Mouse (Mus musculus) forelimb bud, embryonic 11.5 days (tissue): ENCODE results near the gene Lmo4.
A peak's percentile ranks its signal among the peaks of the same experiment; 100 is the strongest.

ENCODE experiments used
- DNase-seq: peaks from one replicate; pipeline ENCODE4 v3.0.0-alpha.2; 2012; ENCODE audit warnings: low read depth, low spot score

Lmo4 gene

DNA sequence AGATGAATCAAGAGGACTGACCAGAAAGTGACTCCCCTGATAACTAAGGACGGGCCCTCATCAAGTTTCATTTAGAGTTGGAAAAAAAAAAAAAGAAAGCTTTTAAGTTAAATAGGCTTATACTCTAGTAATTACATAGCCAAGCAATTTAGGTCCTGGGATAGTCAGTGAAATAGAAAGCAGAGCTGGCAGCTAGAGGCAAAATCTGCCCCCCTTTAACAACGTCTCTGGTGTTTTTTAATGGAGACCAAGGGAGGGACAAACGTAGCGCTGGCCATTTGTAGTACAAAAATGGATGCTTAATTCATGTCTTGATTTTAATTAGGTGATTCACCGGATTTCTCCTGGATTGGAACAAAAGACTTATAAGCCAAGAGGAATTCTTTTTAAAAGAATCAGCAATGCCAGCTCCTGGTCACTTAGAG lies 1.0 kb downstream of the Lmo4 start:
- DNase-seq = no peak

DNA sequence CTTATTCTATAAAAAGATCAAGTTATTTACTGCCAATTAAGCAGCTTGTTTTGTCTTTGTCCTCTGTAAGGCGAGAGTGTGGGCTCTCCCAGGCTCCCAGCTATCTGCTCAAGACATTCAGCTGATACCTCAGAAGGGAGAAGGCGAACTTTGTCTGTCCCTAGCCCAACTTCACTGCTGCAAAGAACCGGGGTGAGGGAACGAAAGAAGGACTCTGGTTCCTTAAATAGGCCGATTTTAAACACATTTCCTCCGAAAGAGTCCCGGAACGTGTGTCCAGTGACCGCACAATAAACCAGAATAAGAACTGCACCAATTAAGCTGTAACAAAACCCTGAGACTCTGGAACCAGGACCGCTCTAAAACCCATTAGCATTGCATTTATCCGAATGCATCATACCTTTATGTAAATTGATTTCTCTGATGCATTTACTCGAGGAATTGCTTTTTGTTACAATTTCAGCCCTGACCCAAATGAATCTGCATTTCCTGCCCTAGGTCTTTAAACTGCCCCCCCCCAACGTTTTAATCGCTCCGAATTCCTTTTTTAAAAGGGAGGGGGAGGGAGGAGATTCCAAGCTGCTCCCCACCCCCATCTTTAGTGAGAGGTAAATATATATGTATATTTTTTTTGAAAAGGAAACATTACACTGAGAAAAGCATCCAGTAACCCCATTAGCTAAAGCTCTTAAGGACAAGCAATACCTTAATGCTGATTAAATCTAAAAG lies 1.6 kb downstream of the Lmo4 start:
- DNase-seq = no peak

DNA sequence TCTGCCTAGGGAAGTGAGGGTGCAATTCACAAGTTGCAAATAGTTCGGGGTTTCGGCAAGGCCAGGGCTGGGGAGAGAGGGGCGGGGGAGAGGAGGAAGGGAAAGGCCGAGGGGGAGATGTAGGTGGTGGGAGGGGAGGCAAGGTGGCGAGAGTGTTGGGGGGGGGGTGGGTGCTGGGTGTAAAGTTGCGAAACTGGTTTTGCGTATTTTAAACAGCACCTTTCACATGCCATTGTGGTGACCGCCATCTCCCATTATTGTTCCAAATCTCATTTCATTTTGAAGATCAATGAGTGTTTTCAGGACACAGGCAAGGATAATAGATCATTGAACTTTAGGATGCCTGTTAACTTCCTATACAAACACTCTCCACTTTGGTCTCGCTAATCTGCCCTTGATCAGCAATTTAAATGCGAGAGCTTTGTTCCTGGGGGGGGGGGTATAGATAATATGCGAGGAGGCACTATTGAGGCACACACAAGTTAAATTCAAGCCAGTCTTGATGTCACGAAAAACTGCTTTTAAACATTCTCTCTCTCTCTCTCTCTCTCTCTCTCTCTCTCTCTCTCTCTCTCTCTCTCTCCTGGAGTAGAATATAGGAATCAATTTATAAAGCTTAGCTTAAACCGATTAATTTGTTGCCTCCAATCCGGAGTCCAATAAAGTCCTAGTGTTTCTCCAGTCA lies 2.3 kb downstream of the Lmo4 start:
- DNase-seq = no peak

DNA sequence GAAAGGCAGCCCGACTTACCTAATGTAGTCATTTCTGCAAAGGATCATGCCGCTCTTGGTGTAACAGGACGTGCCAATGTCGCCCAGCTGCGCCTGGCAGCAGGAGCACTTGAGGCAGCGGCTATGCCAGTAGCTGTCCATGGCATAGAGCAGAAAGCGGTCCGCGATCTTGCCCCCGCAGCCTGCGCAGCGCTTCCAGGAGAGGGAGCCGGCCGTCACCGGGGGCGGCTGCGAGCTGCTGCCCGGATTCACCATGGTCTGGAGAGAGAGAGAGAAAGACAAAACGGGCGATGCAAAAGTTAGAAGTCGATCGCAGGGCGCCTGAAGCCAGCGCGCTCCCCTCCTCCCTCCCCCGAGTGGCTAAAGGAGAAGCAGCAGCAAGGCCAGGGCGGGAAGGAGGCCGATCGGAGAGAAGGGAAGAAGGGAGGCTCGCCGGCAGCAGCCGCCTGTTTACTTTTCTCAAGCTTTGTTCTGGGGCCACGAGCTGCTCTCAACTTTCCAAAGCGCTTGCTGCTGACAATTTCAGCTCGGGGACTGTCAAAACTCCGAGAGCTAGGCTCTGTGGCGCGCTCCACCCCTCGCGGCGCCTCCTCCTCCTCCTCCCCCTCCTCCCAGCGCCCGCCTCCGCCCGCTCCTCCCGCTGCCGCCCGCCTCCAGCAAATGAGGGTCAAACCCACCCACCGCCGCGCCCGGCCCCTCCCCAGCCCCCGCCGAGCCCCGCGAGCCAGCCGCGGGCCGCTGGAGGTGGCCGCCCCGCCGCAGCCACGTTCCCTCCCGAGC lies 3.0 kb downstream of the Lmo4 start:
- peak; percentile 75 for DNase-seq

DNA sequence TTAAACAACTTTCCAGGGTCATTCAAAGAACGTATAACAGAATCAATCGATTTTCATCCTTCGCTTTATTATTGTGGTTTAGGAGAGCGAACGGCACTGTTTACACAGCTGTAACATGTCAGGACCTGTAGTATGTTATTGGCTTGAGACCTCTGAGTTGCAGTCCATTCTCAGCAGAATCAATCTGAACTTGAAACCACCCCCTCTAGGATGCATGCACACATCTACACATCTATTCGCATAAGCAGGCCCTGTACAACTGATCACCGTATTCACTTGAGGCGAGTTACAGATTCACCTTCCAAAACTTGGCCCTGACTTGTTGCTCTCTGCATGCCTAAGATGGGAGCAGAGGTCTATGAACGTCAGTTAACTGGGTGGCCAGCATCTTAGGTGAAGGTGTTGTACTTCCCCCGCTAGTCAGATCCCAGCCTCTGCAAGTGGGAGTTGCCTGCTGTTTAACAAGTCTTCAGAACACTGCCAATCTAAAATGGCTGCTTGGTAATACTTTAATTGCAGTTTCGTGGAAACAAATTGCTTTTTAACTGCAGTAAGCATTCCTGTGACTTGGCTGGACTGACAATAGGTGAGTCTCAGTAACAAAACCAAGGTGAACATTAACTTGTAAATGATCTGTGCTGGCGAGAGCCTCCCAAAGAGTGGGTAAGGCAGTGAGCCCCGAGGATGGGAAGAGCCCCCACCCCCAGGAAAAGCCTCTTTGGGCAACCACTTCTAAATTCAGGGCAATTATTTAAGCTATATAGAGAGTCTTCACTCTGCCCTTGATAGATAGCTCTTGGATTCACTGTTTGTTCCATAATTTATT lies 19.5 kb downstream of the Lmo4 start:
- no peak for DNase-seq

DNA sequence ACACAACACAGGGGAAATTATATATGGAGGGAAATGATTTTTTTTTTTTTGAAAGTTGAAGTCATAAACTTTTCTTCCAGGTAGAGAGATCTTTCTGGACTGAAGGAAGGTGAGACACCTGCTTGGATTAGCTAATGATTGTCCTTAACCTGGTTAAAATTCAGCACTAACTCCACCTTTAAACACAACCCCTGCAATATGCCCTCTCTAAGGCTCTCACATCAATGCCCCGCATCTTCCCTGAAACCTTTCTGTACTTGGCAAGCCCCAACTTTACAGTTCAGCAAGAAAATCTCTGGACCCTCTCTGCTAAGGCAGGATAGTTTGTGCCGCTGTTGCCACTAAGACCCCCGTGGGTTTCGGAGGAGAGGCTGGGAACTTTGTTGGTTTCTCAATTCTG lies 20.1 kb downstream of the Lmo4 start:
- no peak for DNase-seq

DNA sequence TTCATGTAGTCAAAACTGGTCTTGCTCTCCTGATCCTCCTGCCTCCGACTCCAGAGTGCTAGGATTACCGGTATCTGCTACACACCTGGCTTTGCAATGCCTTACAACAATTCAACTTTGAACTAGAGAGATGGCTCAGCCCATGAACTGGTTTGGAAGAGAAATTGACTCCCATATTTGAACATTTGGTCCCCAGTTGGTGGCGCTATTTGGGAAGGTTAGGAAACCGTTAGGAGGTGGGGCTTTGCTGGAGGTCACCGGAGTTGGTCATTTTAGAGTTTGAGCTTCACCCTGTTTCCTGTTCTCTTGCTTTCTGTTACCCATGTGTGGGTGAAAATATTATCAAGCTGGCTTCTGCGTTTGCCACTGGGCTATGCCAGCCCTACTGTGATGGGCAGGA lies 22.8 kb downstream of the Lmo4 start:
- DNase-seq = no peak

DNA sequence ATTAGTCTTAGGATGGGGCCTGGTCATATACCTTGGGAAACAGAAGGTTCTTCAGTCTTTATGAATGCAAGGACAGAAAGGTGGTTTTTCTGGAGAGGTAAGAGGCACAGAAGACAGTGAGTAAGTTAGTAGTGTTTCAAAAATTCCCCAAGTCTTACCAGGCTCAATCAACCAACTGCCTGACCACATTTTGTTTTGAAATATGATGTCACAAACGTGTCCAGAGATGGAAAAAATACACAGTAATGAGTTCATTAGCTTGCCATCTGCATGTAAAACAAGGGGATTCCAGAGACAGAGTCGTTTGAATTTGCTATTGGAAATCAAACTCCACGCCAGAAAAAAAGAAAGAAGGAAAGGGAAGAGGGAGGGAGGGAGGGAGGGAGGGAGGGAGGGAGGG lies 26.1 kb downstream of the Lmo4 start:
- DNase-seq = no peak

DNA sequence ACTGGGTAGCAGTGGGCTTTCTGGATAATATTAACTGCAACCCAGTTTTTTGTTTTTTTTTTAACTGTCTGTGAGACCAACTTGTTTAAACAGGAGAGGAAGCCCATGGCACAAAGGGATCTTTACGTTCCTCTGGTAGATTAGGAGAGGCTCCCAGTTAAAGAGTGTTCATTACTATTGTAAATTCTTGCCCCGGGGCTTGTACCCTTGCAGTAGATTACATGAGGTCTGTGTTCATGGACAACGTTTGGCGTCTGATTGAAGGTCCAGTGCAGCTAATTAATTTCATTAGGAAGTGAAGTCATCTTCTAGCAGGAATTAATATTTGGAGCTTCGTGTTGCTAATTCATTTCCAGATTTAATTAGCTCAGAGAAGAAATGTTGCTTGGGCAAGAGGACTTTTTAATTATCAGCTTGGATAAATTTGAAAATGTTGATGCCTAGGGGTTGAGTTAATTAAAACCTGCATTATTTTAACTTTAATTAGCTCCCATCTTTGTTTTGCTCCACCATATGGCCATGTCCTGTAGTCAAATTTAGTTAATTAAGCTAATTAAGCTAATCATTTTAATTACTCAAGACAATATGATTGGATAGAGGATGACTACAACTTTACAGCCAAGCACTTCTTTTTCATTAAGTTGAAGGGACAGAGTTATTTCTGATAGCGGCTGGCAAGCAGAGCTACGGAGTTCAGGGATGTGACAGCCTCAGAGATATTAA lies 31.0 kb downstream of the Lmo4 start:
- no peak for DNase-seq

DNA sequence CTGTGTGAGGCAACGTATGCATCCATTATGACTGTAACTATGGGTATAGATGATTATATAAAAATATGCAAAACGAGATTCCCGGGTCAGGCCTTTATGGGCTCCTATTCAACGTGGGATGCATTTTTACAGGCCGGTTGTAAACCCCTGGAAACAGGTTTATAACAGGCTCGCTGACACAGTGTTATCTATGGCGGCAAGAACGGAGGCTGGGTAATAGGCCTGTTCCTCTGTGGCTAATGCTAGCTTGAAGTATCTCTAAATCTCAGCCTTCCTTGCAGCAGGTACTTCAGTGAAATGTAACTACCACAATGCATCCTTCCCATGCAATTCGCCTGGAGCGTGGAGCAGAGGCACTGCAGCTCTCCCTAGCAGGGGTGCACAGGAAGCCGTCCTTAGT lies 31.9 kb downstream of the Lmo4 start:
- DNase-seq = no peak

DNA sequence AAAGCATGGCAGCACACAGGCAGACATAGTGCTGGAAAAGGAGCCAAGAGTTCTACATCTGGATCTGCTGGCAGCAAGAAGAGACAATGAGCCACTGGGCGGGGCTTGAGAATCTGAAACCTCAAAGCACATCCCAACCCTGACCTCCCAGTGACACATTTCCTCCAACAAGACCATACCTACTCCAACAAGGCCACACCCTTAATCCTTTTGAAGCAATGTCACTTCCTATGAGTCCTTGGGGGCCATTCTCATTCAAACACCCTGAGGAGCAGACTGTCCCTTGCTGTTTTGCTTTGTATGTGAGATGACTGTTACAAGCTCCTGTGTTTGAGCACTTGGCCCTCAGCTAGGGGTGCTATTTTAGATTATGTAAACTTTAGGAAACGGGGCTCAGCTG lies 33.3 kb downstream of the Lmo4 start:
- DNase-seq = no peak

DNA sequence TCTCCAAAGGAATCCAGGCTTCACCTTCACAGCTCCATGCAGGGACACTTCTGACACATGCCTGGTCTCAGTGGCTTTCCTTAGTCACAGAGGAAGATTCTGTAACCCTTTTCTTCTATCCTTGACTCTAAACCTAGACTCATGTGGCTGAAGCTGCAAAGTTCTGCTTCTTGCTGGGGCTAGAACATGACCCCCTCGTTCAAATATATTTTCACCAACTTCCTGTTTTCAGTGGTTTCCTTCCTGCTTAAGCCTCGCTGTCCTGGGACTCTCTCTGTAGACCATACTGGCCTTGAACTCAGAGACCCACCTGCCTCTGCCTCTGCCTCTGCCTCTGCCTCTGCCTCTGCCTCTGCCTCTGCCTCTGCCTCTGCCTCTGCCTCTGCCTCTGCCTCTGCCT lies 34.5 kb downstream of the Lmo4 start:
- DNase-seq = no peak

DNA sequence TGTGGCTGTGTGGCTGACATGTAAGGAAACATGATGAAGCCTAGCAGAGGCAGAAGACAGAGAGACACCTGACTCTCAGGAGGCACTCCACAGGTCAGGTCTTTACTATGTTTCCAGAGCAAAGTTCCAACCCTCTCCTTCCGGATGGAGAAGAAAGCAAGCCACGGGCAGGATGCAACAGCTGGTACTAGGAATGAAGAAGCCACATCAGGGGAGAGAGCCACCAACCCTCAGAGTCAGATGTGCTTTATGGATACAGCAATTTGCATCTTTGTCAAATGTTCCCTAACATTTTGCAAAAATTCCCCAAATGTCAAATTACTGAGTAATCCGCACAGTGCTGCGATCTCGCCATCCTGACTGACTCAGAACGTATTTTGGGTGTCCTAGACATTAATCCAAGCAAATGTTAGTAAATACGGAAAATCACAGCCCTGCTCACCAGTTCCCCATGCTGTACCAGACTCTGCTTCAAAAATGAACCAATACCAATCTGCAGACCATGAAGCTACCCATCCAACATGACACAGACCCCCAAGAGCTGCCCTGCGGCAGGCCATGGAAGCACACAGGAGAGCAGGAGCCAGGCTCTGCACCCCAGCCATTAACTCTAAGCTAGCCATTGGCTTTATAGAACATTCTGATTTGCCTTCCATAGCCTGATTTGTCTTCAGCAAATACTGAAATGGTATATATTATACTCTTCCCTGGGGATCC lies 38.4 kb downstream of the Lmo4 start:
- DNase-seq = no peak

DNA sequence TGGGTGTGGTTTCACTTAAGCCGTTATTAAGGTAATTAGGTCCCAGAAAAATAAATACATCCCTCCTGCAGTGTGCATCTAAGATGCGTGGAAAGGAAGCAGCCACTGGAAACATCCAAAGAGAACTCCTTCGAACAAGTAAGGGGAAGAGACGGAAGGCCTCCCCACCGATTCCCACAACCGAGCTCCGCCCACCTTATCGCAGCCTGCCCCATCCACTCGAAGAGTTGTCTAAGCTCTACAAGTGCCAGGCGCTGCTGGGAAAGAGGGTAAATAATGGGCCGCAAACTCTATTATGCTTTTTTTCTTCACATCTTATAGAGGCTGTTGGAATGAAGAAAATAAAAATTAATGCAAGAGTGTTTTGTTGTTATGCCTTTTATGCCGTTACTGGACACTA lies 39.6 kb downstream of the Lmo4 start:
- DNase-seq = no peak

DNA sequence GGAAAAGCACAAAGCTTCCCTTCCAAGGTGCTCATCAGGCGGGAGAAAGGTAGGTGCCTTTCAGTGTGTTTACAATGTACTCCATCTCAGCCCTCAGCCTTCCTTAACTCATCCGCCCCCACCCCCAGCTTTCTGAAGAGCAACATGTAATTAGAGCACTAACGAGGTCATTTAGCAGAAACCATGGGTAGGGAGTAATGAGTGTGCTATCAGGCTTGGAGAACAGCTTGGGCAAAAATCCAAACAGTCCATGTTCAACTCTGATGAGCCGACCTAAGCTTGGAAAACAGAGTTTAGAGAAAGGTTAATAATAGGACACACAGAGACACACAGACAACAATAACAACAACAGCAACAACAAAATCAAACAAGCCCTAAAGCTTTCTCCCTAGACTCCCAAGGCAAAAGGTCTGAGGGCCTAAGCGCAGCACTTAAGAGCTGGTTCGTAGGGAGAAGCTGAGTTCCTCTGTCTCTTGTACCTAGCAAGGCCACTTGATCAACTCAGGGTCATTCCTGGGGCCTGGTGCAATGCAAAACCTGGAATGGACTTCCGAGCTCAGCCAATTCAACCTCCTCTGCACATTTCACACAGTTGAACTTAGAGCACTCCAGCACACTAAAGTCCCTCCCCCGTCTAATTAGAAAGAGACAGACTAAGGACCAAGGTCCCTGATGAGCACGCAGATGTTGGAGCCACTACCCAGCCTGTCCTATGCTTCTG lies 40.2 kb downstream of the Lmo4 start:
- peak; percentile 33 for DNase-seq

DNA sequence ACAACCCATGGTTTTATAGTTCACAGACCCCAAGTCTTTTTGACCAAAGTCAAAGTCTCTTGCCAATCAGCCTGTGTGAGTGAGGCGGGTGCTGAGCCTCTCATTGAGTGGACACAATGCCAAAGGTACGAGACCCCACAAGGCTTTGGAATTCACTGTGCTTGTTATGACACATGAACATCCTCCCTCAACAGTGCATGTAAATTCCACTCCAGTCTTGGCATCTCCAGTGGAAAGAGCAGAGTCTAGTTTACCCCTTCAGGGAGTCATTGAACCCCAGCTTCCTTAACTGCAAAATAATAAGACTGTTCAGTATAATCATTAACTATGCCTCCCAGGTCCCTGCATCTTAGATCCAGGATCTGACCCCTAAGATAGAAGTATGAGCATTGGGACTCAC lies 41.3 kb downstream of the Lmo4 start:
- no peak for DNase-seq

DNA sequence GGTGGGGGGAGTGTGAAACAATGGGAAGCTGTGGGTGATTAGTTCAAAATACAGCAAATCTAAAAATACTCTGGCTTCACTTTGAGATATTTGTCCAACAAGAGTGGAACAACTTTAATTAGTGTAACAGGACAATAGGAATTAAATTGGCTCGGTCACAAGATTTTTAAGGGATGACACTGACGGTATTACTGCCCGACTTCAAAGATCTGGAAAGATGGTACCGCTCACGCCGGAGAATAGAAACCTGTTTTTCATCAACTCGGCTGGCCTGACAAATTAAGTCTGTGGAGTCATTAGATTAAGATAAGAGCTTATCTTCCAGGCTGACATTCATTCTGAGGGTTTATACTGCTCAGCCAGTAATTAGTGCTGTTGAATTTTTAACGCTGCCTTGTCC lies 42.9 kb downstream of the Lmo4 start:
- DNase-seq = no peak

DNA sequence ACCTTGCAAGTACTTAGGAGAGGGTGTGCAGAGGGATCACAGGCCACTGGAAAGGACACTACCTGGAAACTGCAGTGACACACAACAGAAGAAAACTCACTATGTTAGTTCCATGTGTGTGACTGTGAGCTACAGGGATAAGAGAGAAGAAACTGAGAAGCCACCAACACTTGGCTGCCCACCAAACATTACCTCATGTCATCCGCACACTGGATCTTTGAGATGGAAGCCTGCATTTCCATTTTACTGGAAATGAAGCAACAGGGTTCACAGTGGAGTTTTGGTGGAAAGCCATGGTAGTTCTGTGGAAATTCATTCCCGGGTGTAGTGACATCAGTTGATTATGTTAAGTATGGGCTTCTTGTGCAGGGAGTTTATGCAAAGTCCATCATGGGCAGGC lies 43.8 kb downstream of the Lmo4 start:
- no peak for DNase-seq

DNA sequence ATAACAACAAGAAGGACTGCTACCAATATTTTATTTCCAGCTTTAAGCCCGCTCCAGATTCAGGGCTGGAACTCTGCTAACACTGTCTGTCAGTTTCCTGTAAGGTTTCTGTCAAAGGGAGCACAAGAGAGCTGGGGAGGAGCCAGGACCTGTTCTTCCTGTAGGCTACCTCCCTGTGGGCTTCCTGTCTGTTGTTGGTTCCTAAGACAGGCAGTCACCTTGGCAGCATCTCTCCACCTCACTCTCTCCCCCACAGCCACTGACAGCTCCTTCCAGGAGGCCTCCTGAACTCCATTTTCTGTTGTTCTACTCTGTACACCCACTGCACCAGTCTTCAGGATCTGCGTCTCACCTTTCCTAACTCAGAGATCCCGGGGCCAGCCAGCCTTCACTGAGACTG lies 49.3 kb downstream of the Lmo4 start:
- DNase-seq = no peak

DNA sequence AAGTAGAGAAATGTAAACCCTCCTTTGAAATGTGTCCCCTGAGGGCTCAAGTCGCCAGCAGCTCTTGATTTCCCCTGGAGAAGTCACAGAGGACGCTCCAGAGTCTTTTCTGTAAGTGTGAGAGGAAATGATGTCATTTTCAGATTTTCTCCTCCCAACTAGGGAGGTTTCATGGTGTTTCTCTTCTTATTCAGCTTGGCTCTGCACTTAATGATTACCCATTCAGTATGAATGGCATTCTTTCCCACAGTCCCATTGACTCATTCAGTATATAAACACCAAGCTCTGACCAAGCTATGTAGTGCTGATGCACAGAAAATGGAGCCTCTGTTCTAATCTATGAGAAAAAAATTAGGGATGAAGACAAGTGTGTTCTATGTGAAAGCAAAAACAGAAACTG lies 51.6 kb downstream of the Lmo4 start:
- no peak for DNase-seq
